Mouse (Mus musculus) induced T-regulatory cell, adult 2 months (primary cell): ENCODE measurements around the gene Ttc29.
A peak's percentile ranks its signal among the peaks of the same experiment; 100 is the strongest.

Experiments used
- DNase-seq: peaks from one replicate; pipeline ENCODE4 v3.0.0-alpha.2; 2012; ENCODE audit warnings: low read depth

Ttc29 gene

DNA sequence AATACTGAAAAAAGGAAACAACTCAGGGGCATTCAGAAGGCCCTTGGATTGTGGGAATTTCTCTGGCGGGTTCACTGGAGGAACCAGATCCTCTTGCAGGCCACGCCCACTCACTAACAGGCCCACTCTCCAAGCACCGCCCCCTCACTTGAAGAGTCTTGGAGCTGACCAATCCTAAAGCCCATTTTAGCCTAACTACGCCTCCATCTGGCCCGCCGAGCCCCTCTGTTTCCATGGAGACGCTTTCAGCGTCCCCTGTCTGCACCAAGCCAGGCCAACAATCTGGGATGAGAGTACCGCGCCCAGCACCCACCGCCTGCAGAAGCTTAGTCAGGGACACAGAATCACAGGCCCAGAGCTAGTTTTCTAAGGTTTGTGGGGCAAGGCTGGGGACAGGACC lies at the start of gene Ttc29:
Ttc29 (plus strand) TSS at position 224 of the 400 bp plus-strand sequence.
- no peak for DNase-seq

GRCm38 (mm10) chr8:78171351-78171750 lies 41.7 kb upstream of the Ttc29 start:
- DNase-seq = no peak

DNA sequence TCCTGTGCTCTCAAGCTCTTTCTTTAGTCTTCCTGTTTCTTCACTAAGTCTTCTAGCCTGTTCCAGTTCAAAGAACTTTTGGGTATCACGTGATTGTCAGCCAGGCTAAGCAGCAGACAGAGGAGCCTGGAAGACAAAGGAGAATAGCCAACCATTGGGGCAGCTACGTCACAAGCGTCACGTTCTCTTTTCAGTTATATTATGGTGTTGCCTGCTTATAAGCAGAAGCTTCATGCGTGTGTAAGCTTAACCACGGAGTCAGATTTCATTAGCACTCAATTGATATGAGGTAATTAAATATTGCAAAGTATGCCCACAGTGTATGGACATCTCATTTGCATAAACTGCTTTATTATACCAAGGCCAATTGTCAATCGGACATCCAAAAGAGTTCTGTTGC lies 30.4 kb upstream of the Ttc29 start:
- DNase-seq = no peak

GRCm38 (mm10) chr8:78183414-78183813 lies 29.7 kb upstream of the Ttc29 start:
- DNase-seq = no peak

- no peak for DNase-seq
Observed at GRCm38 (mm10) chr8:78187087-78187486, 26.0 kb upstream of the Ttc29 start.

- peak; percentile 8 for DNase-seq
Observed at GRCm38 (mm10) chr8:78204229-78204628, 8.9 kb upstream of the Ttc29 start.

- DNase-seq = no peak
Observed at GRCm38 (mm10) chr8:78210424-78210823, 2.7 kb upstream of the Ttc29 start.

DNA sequence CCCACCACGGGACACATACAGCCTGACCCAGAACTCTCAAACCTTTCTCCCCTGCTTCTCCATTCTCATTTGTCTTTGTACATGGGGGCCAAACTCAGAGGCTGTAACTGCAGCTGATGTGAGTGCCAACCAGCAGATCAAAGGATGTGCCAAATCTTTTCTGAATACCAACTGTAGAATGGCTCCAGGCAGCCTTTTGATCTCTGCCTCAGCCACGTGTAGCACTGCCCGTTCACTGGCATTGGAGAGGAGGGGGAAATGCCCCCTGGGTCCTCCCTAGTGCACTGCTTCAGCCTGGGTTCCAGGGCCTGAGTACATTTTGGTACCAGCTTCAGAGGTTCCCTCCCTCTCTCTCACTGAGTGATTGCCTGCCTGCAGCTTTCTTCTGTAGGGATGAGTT lies 1.5 kb downstream of the Ttc29 start:
- no peak for DNase-seq

DNA sequence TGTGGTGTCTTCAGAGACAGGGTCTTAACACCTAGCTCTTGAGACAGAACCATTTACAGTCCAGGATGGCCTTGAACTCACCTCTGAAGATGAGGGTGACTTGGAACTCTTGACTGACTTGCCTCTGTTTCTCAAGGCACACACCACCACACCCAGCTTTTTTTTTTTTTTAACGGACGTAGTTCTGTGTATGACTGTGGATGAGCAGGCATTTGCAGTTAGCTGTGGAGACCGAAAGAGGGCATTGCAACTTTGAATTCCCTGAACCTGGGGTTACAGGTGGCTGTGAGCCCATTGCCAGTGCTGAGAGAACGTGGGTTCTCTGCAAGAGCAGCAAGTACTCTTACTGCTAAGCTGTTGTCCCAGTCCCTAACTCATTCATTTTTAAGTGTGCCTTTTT lies 13.0 kb downstream of the Ttc29 start:
- no peak for DNase-seq

DNA sequence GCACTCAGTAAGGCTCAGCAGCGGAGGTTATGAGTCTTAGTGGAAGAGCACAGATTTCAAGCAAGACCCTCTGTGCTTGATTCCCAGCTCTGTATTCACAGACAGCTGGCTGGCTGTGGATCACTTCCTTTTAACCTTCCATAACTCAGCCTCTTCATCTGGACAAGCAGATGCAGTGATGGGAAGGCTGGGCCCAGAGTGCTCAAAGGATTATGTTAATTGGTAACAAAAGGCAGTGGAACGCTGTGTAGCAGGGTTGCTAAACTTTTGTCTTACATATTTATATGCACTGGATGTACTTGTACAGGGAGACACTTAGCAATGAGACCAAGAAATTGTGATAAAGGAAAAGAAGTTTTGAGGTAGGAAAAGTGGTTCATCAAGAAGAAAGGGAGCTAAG lies 17.6 kb downstream of the Ttc29 start:
- no peak for DNase-seq

DNA sequence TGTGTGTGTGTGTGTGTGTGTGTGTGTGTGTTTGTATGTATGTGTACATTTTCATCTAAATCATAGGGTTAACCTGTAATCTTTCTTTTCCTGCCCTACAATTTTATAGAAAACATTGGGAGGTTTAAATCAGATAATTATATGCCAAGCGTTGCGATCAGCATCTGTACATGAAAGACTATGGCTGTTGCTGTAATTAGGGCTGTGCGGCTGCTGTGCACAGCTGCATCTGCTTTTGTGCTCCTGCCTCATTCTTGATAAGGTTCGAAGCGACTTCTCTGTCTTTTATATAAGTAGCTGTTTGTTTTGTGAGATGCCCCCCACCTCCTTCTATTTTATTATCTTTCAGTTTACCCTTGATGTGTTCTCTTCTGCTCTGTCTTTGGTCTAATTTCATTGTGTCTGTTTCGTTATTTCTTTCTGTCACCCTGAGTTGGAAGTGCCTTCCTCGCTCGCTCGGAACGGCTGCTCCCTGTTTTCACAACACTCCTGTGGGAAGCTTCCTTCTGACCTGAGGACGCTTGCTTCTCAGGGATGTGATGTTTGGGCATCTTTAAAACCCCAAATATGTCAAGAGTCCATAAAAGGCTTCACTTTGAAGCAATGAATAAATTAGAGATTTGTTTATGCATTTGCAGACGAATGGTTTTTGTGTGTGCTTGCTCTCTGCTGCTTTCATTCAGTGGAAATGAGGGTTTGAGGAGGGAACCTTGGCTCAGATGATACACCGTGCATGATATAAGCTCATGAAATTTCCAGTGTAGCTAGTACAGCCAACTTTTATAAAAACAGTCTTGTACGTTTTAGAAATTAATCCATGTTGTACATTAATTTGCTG lies 20.0 kb downstream of the Ttc29 start:
- no peak for DNase-seq

GRCm38 (mm10) chr8:78233708-78234201 lies 20.7 kb downstream of the Ttc29 start:
- no peak for DNase-seq

- DNase-seq = peak; percentile 9
Observed at GRCm38 (mm10) chr8:78237972-78238675, 25.0 kb downstream of the Ttc29 start.

DNA sequence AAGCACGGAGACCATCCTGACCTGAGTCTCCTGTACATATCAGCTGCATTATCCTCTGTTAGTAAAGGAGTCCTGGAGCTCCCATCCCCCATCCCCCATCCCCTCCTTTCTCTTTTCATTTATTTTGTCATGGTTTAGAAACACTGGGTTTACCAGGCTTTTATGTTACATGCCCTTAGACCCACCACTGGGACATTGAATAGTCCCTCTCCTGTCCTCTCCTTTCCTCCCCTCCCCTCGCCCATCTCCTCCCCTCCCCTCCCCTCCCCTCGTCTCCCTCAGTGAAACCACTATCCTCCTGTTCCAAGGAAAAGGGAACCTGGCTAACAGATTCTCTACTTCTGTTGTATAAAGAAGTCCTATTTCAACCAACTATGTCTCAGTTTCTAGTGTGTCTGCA lies 38.0 kb downstream of the Ttc29 start:
- DNase-seq = no peak

GRCm38 (mm10) chr8:78254374-78254773 lies 41.3 kb downstream of the Ttc29 start:
- no peak for DNase-seq

GRCm38 (mm10) chr8:78255011-78255410 lies 41.9 kb downstream of the Ttc29 start:
- DNase-seq = no peak

DNA sequence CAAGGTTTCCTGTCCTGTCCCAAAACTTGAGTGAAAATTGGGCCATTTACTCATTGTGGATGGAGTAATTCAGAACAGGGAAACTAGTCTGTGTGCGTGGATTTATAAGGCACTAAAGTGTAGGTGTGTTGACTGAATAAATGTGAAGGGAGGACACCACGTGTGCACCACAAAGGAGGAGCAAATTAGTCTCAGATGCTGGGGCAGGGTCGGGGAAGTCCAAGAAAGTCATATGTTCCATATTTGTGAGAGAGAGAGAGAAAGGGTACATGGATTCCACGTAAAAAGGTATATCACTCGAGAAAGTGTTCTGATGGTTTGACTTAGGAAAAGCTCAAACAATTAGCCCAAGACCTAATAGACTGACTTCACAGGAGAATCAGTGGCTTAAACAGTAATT lies 52.4 kb downstream of the Ttc29 start:
- no peak for DNase-seq

GRCm38 (mm10) chr8:78266231-78266630 lies 53.1 kb downstream of the Ttc29 start:
- DNase-seq = no peak

- no peak for DNase-seq
Observed at GRCm38 (mm10) chr8:78267894-78268411, 54.9 kb downstream of the Ttc29 start.

- no peak for DNase-seq
Observed at GRCm38 (mm10) chr8:78269281-78269680, 56.2 kb downstream of the Ttc29 start.

GRCm38 (mm10) chr8:78271391-78271790 lies 58.3 kb downstream of the Ttc29 start:
- DNase-seq = no peak

GRCm38 (mm10) chr8:78276120-78276519 lies 63.0 kb downstream of the Ttc29 start:
- no peak for DNase-seq

DNA sequence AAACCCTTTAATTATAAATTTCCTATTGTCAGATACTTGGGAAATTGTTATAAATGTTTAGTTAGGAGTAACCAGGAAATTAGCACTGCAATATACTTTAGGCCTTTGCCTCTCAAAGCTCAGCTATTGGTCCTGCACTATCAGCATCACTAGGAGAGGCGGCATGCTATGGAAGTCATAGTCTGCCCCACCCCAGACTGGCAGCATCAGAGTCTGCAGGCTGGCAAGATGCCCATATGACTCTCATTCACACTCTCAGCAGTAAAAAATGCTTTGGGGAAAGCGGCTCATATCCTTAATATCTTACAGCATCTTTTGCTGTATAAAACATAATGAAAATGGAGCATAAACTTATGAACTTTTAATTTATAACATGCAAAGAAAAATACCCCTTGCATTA lies 64.3 kb downstream of the Ttc29 start:
- DNase-seq = no peak
